Mouse (Mus musculus): ENCODE data around the gene H2afj. TPM values are rescaled to one million over a fixed set of nuclear protein-coding genes. Genes with fewer than 3 reads are reported as not detected.

Gene H2afj
- total RNA-seq, 2 experiments from 2014 or later, result 74.5 to 81.9 TPM

GRCm38 (mm10) chr6:136847790-136848189 lies 39.7 kb downstream of the H2afj start:
- no peak for DNase-seq

- no peak for DNase-seq
Measured at GRCm38 (mm10) chr6:136848399-136848798, 40.4 kb downstream of the H2afj start.

- DNase-seq, result no peak
Measured at GRCm38 (mm10) chr6:136848971-136849370, 40.9 kb downstream of the H2afj start.

- DNase-seq, result no peak
Measured at GRCm38 (mm10) chr6:136850267-136850666, 42.2 kb downstream of the H2afj start.

- DNase-seq, result no peak
Measured at GRCm38 (mm10) chr6:136852348-136852747, 44.3 kb downstream of the H2afj start.

- no peak for DNase-seq
Measured at GRCm38 (mm10) chr6:136852762-136853161, 44.7 kb downstream of the H2afj start.

- DNase-seq, result no peak
Measured at GRCm38 (mm10) chr6:136854361-136854781, 46.3 kb downstream of the H2afj start.

GRCm38 (mm10) chr6:136855183-136855582 lies 47.1 kb downstream of the H2afj start:
- DNase-seq, result no peak

GRCm38 (mm10) chr6:136856071-136856636 lies 48.1 kb downstream of the H2afj start:
- no peak for DNase-seq

- DNase-seq, result no peak
Measured at GRCm38 (mm10) chr6:136857186-136857872, 49.3 kb downstream of the H2afj start, which contains the start of gene Art4. Art4 (minus strand) TSS chr6:136857733.

GRCm38 (mm10) chr6:136857873-136858260 lies 49.8 kb downstream of the H2afj start:
- DNase-seq, result no peak

GRCm38 (mm10) chr6:136858420-136858819 lies 50.4 kb downstream of the H2afj start:
- DNase-seq, result no peak

Small RNAs within 50 kb of the gene (microRNA-seq; reads per million reads assigned to microRNA genes)
- 0 reads per million in 2 experiments for gene Gm44364

Other genes starting within 250 kb of the H2afj start
- under 1 TPM; 0.17 to 0.25 TPM for gene Plbd1, start 146.3 kb upstream of the H2afj start, total RNA-seq (2021)
- gene Gucy2c, start 26.5 kb upstream of the H2afj start, total RNA-seq (2021), result under 1 TPM; 0.48 to 0.60 TPM
- 10 to 100 TPM; 10.4 to 11.5 TPM for gene Hist4h4, start 3.8 kb upstream of the H2afj start, total RNA-seq (2021)
- gene BC049715, start 19.4 kb downstream of the H2afj start, total RNA-seq (2021), result 1 to 10 TPM; 4.2 to 6.0 TPM
- gene Wbp11, start 20.0 kb downstream of the H2afj start, total RNA-seq (2021), result 100 to 1,000 TPM; 119 to 130 TPM
- 10 to 100 TPM in 1 of 2 experiments, 1 to 10 TPM in 1; 7.1 to 10.1 TPM for gene Smco3, start 27.2 kb downstream of the H2afj start, total RNA-seq (2021)
- gene Art4, start 49.5 kb downstream of the H2afj start, total RNA-seq (2021), result not detected
- gene Mgp, start 67.6 kb downstream of the H2afj start, total RNA-seq (2021), result 10 to 100 TPM; 16.1 to 37.1 TPM
- 1 to 10 TPM in 1 of 2 experiments, under 1 TPM in 1; 0.80 to 1.1 TPM for gene Erp27, start 113.9 kb downstream of the H2afj start, total RNA-seq (2021)
- 1 to 10 TPM; 1.5 TPM for gene Pde6h, start 115.6 kb downstream of the H2afj start, total RNA-seq (2021)
- 10 to 100 TPM in 1 of 2 experiments, 1 to 10 TPM in 1; 8.9 to 10.2 TPM for gene Arhgdib, start 133.7 kb downstream of the H2afj start, total RNA-seq (2021)